Mouse (Mus musculus) CH12.LX (cell line): ENCODE results near the gene Atxn7l1. TPM values are rescaled to one million over a fixed set of nuclear protein-coding genes. Genes with fewer than 3 reads are reported as not detected.
A peak's percentile ranks its signal among the peaks of the same experiment; 100 is the strongest.

Experiments used
- DNase-seq: peaks from one replicate; pipeline ENCODE4 v3.0.0-alpha.2; 2013; ENCODE audit errors: extremely low read depth
- H3K27ac ChIP-seq: 2 replicates; pipeline ENCODE4 v1.5.1; 2012; ENCODE audit warnings: low read depth, mild to moderate bottlenecking, control low read depth, moderate library complexity; ENCODE audit not compliant: insufficient read depth
- H3K27me3 ChIP-seq: replicated peaks from 2 replicates; pipeline ENCODE3; 2012; ENCODE audit warnings: inconsistent platforms
- H3K36me3 ChIP-seq, 2 experiments: replicated peaks in 1 of 2; 2 replicates each; pipeline versions ENCODE3 to v1.6.1; 2012; ENCODE audit warnings: inconsistent platforms in 1 of 2, low read length in 1 of 2, mild to moderate bottlenecking in 1 of 2, mixed read lengths in 1 of 2, moderate library complexity in 1 of 2; ENCODE audit not compliant: control insufficient read depth in 1 of 2, insufficient read depth in 1 of 2
- H3K4me1 ChIP-seq, 2 experiments: 2 replicates each; pipeline ENCODE4 v1.6.1; 2012; ENCODE audit warnings: inconsistent platforms in 1 of 2, moderate library complexity in 1 of 2; ENCODE audit not compliant: insufficient read depth in 2 of 2, control insufficient read depth in 1 of 2
- H3K4me2 ChIP-seq: 2 replicates; pipeline ENCODE4 v1.6.1; 2012; ENCODE audit warnings: low read depth, mild to moderate bottlenecking, control low read depth; ENCODE audit not compliant: poor library complexity, insufficient read depth, severe bottlenecking
- H3K4me3 ChIP-seq, 3 experiments: fragments of 150-350 bp in 1 of 3; sonication (generic) in 1 of 3; replicated peaks in 1 of 3; 2 replicates each; pipeline versions ENCODE3 to v1.5.1; 2011 to 2012; ENCODE audit warnings: low read depth in 2 of 3, low read length in 2 of 3, mild to moderate bottlenecking in 2 of 3, moderate library complexity in 2 of 3, control low read depth in 1 of 3, improper control_type of control experiment in 1 of 3, inconsistent platforms in 1 of 3, mixed read lengths in 1 of 3; ENCODE audit not compliant: poor library complexity in 1 of 3
- H3K79me2 ChIP-seq: replicated peaks from 2 replicates; pipeline ENCODE4 v1.6.1; 2012; ENCODE audit warnings: mild to moderate bottlenecking, moderate library complexity; ENCODE audit not compliant: control insufficient read depth, poor library complexity, insufficient read depth, severe bottlenecking; ENCODE audit errors: extremely low read depth
- H3K9ac ChIP-seq: 2 replicates; pipeline ENCODE4 v1.6.1; 2012; ENCODE audit warnings: low read depth, mild to moderate bottlenecking, control low read depth, moderate library complexity; ENCODE audit not compliant: insufficient read depth
- H3K9me3 ChIP-seq: replicated peaks from 2 replicates; pipeline ENCODE3; 2012; ENCODE audit warnings: low read length, inconsistent platforms, mixed read lengths
- BHLHE40 ChIP-seq: IDR thresholded peaks from 2 replicates; pipeline ENCODE4 v1.6.1; 2011; ENCODE audit warnings: mild to moderate bottlenecking, low read depth, low read length, improper control_type of control experiment
- CHD1 ChIP-seq: IDR thresholded peaks from 2 replicates; pipeline ENCODE4 v1.6.1; 2012; ENCODE audit warnings: low read depth, low read length, improper control_type of control experiment, inconsistent platforms
- CTCF ChIP-seq, 2 experiments: IDR thresholded peaks in 1 of 2; conservative IDR thresholded peaks in 1 of 2; 2 replicates each; pipeline ENCODE4 v1.5.1; 2011 to 2012; ENCODE audit warnings: low read depth in 2 of 2, low read length in 2 of 2, improper control_type of control experiment in 1 of 2, inconsistent platforms in 1 of 2, mild to moderate bottlenecking in 1 of 2, moderate library complexity in 1 of 2
- E2F4 ChIP-seq: IDR thresholded peaks from 2 replicates; pipeline ENCODE4 v1.6.1; 2011; ENCODE audit warnings: low read depth, low read length, improper control_type of control experiment; ENCODE audit not compliant: insufficient replicate concordance
- ELF1 ChIP-seq: IDR thresholded peaks from 2 replicates; pipeline ENCODE4 v1.6.1; 2014; ENCODE audit warnings: low read depth, mild to moderate bottlenecking, inconsistent platforms, low read length, improper control_type of control experiment
- ETS1 ChIP-seq: conservative IDR thresholded peaks from 2 replicates; pipeline ENCODE4 v1.6.1; 2012; ENCODE audit warnings: low read depth, mild to moderate bottlenecking, inconsistent platforms, low read length, improper control_type of control experiment, moderate library complexity
- IRF4 ChIP-seq: IDR thresholded peaks from 2 replicates; pipeline ENCODE4 v1.6.1; 2014; ENCODE audit warnings: low read depth, mild to moderate bottlenecking, inconsistent platforms, low read length, improper control_type of control experiment
- JUN ChIP-seq: IDR thresholded peaks from 2 replicates; pipeline ENCODE4 v1.6.1; 2011; ENCODE audit warnings: low read depth, mild to moderate bottlenecking, low read length, improper control_type of control experiment, moderate library complexity; ENCODE audit not compliant: insufficient read depth
- JUND ChIP-seq: conservative IDR thresholded peaks from 2 replicates; pipeline ENCODE4 v1.6.1; 2011; ENCODE audit warnings: low read depth, low read length, improper control_type of control experiment
- KAT2A ChIP-seq: IDR thresholded peaks from 2 replicates; pipeline ENCODE4 v1.6.1; 2012; ENCODE audit warnings: low read length, improper control_type of control experiment, inconsistent platforms; ENCODE audit not compliant: insufficient replicate concordance
- MAZ ChIP-seq: IDR thresholded peaks from 2 replicates; pipeline ENCODE4 v1.6.1; 2012; ENCODE audit warnings: low read depth, mild to moderate bottlenecking, inconsistent platforms, low read length, improper control_type of control experiment, moderate library complexity
- MEF2A ChIP-seq: IDR thresholded peaks from 2 replicates; pipeline ENCODE4 v1.6.1; 2014; ENCODE audit warnings: low read depth, mild to moderate bottlenecking, inconsistent platforms, low read length, improper control_type of control experiment, borderline replicate concordance
- MYC ChIP-seq: IDR thresholded peaks from 2 replicates; pipeline ENCODE4 v1.6.1; 2011; ENCODE audit warnings: low read depth, mild to moderate bottlenecking, improper control_type of control experiment, low read length
- POLR2A ChIP-seq: IDR thresholded peaks from 2 replicates; pipeline ENCODE4 v1.6.1; 2011; ENCODE audit warnings: low read depth, mild to moderate bottlenecking, improper control_type of control experiment, low read length
- POLR2AphosphoS2 ChIP-seq: IDR thresholded peaks from 2 replicates; pipeline ENCODE4 v1.6.1; 2011; ENCODE audit warnings: low read depth, low read length, improper control_type of control experiment
- RAD21 ChIP-seq: IDR thresholded peaks from 2 replicates; pipeline ENCODE4 v1.6.1; 2011; ENCODE audit warnings: low read depth, mild to moderate bottlenecking, low read length, improper control_type of control experiment, moderate library complexity
- RCOR1 ChIP-seq: conservative IDR thresholded peaks from 2 replicates; pipeline ENCODE4 v1.6.1; 2012; ENCODE audit warnings: low read depth, mild to moderate bottlenecking, inconsistent platforms, low read length, improper control_type of control experiment
- SIN3A ChIP-seq: IDR thresholded peaks from 2 replicates; pipeline ENCODE4 v1.6.1; 2012; ENCODE audit warnings: low read length, improper control_type of control experiment, inconsistent platforms
- SMC3 ChIP-seq: IDR thresholded peaks from 2 replicates; pipeline ENCODE4 v1.6.1; 2011; ENCODE audit warnings: low read depth, low read length, improper control_type of control experiment
- UBTF ChIP-seq: IDR thresholded peaks from 2 replicates; pipeline ENCODE4 v1.6.1; 2012; ENCODE audit warnings: low read depth, mild to moderate bottlenecking, inconsistent platforms, low read length, improper control_type of control experiment, moderate library complexity
- USF1 ChIP-seq: IDR thresholded peaks from 2 replicates; pipeline ENCODE4 v1.6.1; 2014; ENCODE audit warnings: low read depth, mild to moderate bottlenecking, inconsistent platforms, low read length, improper control_type of control experiment
- USF2 ChIP-seq: conservative IDR thresholded peaks from 2 replicates; pipeline ENCODE4 v1.6.1; 2011; ENCODE audit warnings: low read depth, low read length, improper control_type of control experiment
- ZC3H11A ChIP-seq: IDR thresholded peaks from 2 replicates; pipeline ENCODE4 v1.6.1; 2012; ENCODE audit warnings: low read depth, mild to moderate bottlenecking, inconsistent platforms, low read length, improper control_type of control experiment
- ZMIZ1 ChIP-seq: IDR thresholded peaks from 2 replicates; pipeline ENCODE4 v1.6.1; 2012; ENCODE audit warnings: low read depth, mild to moderate bottlenecking, inconsistent platforms, low read length, improper control_type of control experiment
- ZNF384 ChIP-seq: IDR thresholded peaks from 2 replicates; pipeline ENCODE4 v1.6.1; 2012; ENCODE audit warnings: low read depth, low read length, improper control_type of control experiment, inconsistent platforms
- dilution Hi-C: fragments of 300-500 bp; cut with MboI; formaldehyde crosslinking; loops from 2 replicates; pipeline ENCODE4 v1.14.3; 2020; ENCODE audit warnings: low sequenced_read_pairs; ENCODE audit not compliant: extremely low pct_unique_long_range_greater_than_20kb, extremely low pct_ligation_motif_present
- in situ Hi-C: fragments of 300-500 bp; cut with MboI; formaldehyde crosslinking; loops from 3 replicates; pipeline ENCODE4 v1.14.3; 2019; ENCODE audit warnings: low sequenced_read_pairs, low pct_ligation_motif_present, low pct_unique_long_range_greater_than_20kb, mixed read lengths
- polyA plus RNA-seq: library from polyadenylated mRNA; unstranded; fragments of >175 nt; gene quantifications from 2 replicates; pipeline ENCODE4 v1.2.1, GENCODE M21; 2012; ENCODE audit warnings: low read depth; ENCODE audit not compliant: insufficient read length
- total RNA-seq, 2 experiments: library from RNA; depleted of rRNA; stranded (reverse); fragments of 300-350 nt in 1 of 2; fragments of >200 nt in 1 of 2; gene quantifications; 2 replicates each; pipeline ENCODE4 v1.2.3; 2012 to 2014

Gene Atxn7l1
- total and polyA plus RNA-seq, 3 experiments = 8.6 to 55.7 (median 9.0) TPM

DNA sequence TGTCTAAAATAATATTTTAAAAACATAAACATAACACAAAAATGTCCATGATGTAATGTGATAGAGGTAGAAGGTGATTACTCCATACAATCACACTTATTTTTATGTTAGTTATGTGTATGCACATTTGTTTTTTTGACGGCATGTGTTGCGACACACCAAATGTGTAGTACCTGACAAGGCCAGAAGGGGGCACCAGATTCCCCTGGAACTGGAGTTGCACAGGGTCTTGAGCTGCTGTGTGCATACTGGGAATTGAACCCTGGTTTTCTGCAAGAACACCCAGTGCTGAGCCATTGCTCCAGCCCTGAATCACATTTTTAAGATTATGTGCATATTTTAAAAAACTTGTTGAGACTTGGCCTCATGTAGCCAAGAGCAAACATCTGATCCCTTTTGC is 133.3 kb downstream of the Atxn7l1 start:
- no peak overlapping the region for H3K27ac ChIP-seq
- TF ChIP-seq ELF1 (no peak), CHD1 (no peak), USF1 (no peak), E2F4 (no peak), CTCF (conservative IDR thresholded peaks at IDR 0.05 in 1 of 2, IDR thresholded peaks at IDR 0.05 in 1 of 2; ENCODE audit: low read depth in 2 of 2, low read length in 2 of 2) (peak; percentile 90 to 93), POLR2AphosphoS2 (no peak), RAD21 (peak; percentile 84), MEF2A (no peak), SIN3A (no peak), ZC3H11A (peak; percentile 32; the same call in 1 of the 2 replicates), JUND (no peak), MYC (no peak), RCOR1 (no peak), ETS1 (no peak), USF2 (no peak), SMC3 (peak; percentile 86)
- no peak overlapping the region for H3K9ac ChIP-seq
- H3K4me3 ChIP-seq = no peak overlapping the region
- H3K36me3 ChIP-seq = peaks cover 0 to 42% of the 10 kb centered on the region in 2 experiments
- in situ Hi-C loops = no loop called here
- H3K9me3 ChIP-seq = no peaks in the 10 kb centered on the region
- peaks cover 34 to 48% of the 10 kb centered on the region in 2 experiments for H3K4me1 ChIP-seq
- no peaks in the 10 kb centered on the region for H3K27me3 ChIP-seq
- no peak overlapping the region for H3K4me2 ChIP-seq
- dilution Hi-C loops = no loop called here
- peak; percentile 74 for DNase-seq
- H3K79me2 ChIP-seq = no peaks in the 10 kb centered on the region

DNA sequence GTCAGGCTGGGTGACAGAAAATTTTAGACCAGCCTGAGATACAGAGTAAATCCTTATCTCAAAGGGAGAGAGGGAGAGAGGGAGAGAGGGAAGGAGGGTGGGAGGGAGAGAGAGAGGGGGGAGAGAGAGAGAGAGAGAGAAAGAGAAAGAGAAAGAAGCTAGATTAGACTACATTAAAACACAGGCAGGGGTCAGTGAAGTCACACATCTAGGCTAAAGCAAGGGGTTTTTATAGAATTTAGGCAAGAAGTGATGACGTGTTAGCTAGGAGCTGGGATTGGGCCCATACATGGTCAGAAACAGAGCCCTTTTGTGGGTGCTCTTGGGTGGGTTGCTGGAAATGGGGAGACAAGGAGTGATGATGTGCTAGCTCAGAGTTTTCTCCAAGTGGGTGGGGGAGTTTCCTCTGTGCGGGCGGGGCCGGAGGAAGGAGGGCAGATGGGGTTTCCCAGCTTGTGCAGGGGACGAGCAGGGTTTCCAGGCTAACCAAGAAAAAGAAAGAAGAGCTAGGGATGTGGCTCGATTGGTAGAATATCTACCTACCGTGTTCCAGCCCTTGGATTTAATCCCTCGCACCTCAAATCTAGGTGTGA is 136.9 kb downstream of the Atxn7l1 start:
- peak overlapping the region; percentile 89 for H3K4me2 ChIP-seq
- no peaks in the 10 kb centered on the region for H3K27me3 ChIP-seq
- in situ Hi-C loops = no loop called here
- H3K27ac ChIP-seq = peak overlapping the region; percentile 42; the same call in 1 of the 2 replicates
- H3K36me3 ChIP-seq = peaks cover 0 to 43% of the 10 kb centered on the region in 2 experiments
- peak overlapping the region; percentile 39; the same call in 1 of the 2 replicates for H3K9ac ChIP-seq
- H3K4me1 ChIP-seq = peaks cover 31 to 35% of the 10 kb centered on the region in 2 experiments
- no peaks in the 10 kb centered on the region for H3K79me2 ChIP-seq
- TF ChIP-seq ETS1 (0 out of 2 replicates have a peak, but pooled peaks have one; percentile 8), USF2 (no peak), POLR2A (no peak), BHLHE40 (no peak), IRF4 (peak; percentile 45), SMC3 (no peak), ZNF384 (no peak), UBTF (no peak), KAT2A (no peak), JUN (no peak), RCOR1 (no peak), MAZ (peak; percentile 84; the same call in 1 of the 2 replicates), MEF2A (peak; percentile 27; the same call in 1 of the 2 replicates), ZMIZ1 (no peak), CTCF (conservative IDR thresholded peaks at IDR 0.05 in 1 of 2, IDR thresholded peaks at IDR 0.05 in 1 of 2; ENCODE audit: low read depth in 2 of 2, low read length in 2 of 2) (peak in 1 of 2 experiments; percentile 15; a peak in 1 of 4 replicates)
- H3K9me3 ChIP-seq = no peaks in the 10 kb centered on the region
- peak; percentile 41 for DNase-seq
- H3K4me3 ChIP-seq = no peak overlapping the region
- dilution Hi-C loops = no loop called here
